Mouse (Mus musculus) intestine, embryonic 14.5 days (tissue): ENCODE measurements around the gene Stac. TPM values are rescaled to one million over a fixed set of nuclear protein-coding genes. Genes with fewer than 3 reads are reported as not detected.

Experiments
- ATAC-seq: fragments of 200-750 bp; cut with Nextera tagmentation; replicated peaks from 2 replicates; pipeline ENCODE4 v1.8.0; 2017; ENCODE audit warnings: low read depth, moderate number of reproducible peaks, moderate TSS enrichment, moderate library complexity; ENCODE audit not compliant: low FRiP score, low TSS enrichment
- DNase-seq: peaks from one replicate; pipeline ENCODE4 v3.0.0-alpha.2; 2018; ENCODE audit warnings: low spot score
- H3K27ac ChIP-seq: fragments of 300-500 bp; sonication (generic); 2 replicates; pipeline ENCODE4 v1.5.1; 2014; ENCODE audit warnings: low read depth, mild to moderate bottlenecking, control low read depth
- H3K27me3 ChIP-seq: fragments of 300-500 bp; sonication (generic); replicated peaks from 2 replicates; pipeline ENCODE4 v1.6.1; 2014; ENCODE audit warnings: low read length, control low read depth; ENCODE audit not compliant: control insufficient read depth, insufficient read depth
- H3K36me3 ChIP-seq: fragments of 300-500 bp; sonication (generic); 2 replicates; pipeline ENCODE4 v1.6.1; 2014; ENCODE audit warnings: low read length, control low read depth; ENCODE audit not compliant: control insufficient read depth, insufficient read depth
- H3K4me1 ChIP-seq: fragments of 300-500 bp; sonication (generic); replicated peaks from 2 replicates; pipeline ENCODE4 v1.6.1; 2014; ENCODE audit warnings: low read length, control low read depth, mixed read lengths; ENCODE audit not compliant: control insufficient read depth, insufficient read depth
- H3K4me2 ChIP-seq: fragments of 300-500 bp; sonication (generic); 2 replicates; pipeline ENCODE4 v1.6.1; 2014; ENCODE audit warnings: low read length
- H3K4me3 ChIP-seq: fragments of 300-500 bp; sonication (generic); 2 replicates; pipeline ENCODE4 v1.5.1; 2014; ENCODE audit warnings: low read depth, low read length, control low read depth, mixed read lengths
- H3K9ac ChIP-seq: fragments of 300-500 bp; sonication (generic); 2 replicates; pipeline ENCODE4 v1.6.1; 2014; ENCODE audit warnings: mild to moderate bottlenecking, low read length
- H3K9me3 ChIP-seq: fragments of 300-500 bp; sonication (generic); 2 replicates; pipeline ENCODE4 v1.6.1; 2016; ENCODE audit warnings: low read length, control low read depth; ENCODE audit not compliant: control insufficient read depth
- WGBS: fragments of 180-500 bp; shearing (Covaris S2); extraction: QIAGEN DNeasy Blood & Tissue Kit; methylation state at CpG from one replicate; pipeline ENCODE4 v1.1.7; 2014; 5-methylcytosine and 5-hydroxymethylcytosine counted together
- polyA plus RNA-seq: library from polyadenylated mRNA; unstranded; fragments of >200 nt; fragmentation: Nextera tagmentation; extraction: Ambion mirVana; gene quantifications from 2 replicates; pipeline ENCODE4 v1.2.1, GENCODE M21; 2014

Gene Stac
- polyA plus RNA-seq, 1 experiment from 2014 or later, result 2.7 TPM

- Histone ChIP-seq H3K27ac (no peak overlapping the region), H3K4me3 (no peak overlapping the region), H3K9me3 (no peaks in the 10 kb centered on the region), H3K4me1 (no peaks in the 10 kb centered on the region), H3K9ac (no peak overlapping the region), H3K27me3 (no peaks in the 10 kb centered on the region), H3K36me3 (no peaks in the 10 kb centered on the region), H3K4me2 (no peak overlapping the region)
- no peak for ATAC-seq
- 84% methylated on average over 3 of the region's 3 CpGs for WGBS
- no peak for DNase-seq
These were observed 174.6 kb downstream of the Stac start for GRCm38 (mm10) chr9:111515536-111515935.

GRCm38 (mm10) chr9:111514586-111515473 is 175.3 kb downstream of the Stac start:
- H3K4me3 ChIP-seq, result no peak overlapping the region
- no peak overlapping the region for H3K4me2 ChIP-seq
- no peak overlapping the region for H3K9ac ChIP-seq
- no peaks in the 10 kb centered on the region for H3K36me3 ChIP-seq
- H3K27me3 ChIP-seq, result no peaks in the 10 kb centered on the region
- ATAC-seq (no peak), DNase-seq (no peak)
- H3K4me1 ChIP-seq, result no peaks in the 10 kb centered on the region
- no peak overlapping the region for H3K27ac ChIP-seq
- no peaks in the 10 kb centered on the region for H3K9me3 ChIP-seq
- 75% methylated on average over 15 of the region's 15 CpGs for WGBS
